Mouse (Mus musculus) CH12.LX (cell line): ENCODE measurements at regions not wholly inside any gene's neighbourhood (a gene's known extent, or its start where the extent isn't known, plus 50 kb on each side); places are given as distances from the start of the nearest gene placed in this dataset.
A peak's percentile ranks its signal among the peaks of the same experiment; 100 is the strongest.

Experiments used
- DNase-seq: peaks from one replicate; pipeline ENCODE4 v3.0.0-alpha.2; 2013; ENCODE audit errors: extremely low read depth
- H3K27ac ChIP-seq: 2 replicates; pipeline ENCODE4 v1.5.1; 2012; ENCODE audit warnings: low read depth, mild to moderate bottlenecking, control low read depth, moderate library complexity; ENCODE audit not compliant: insufficient read depth
- H3K27me3 ChIP-seq: replicated peaks from 2 replicates; pipeline ENCODE3; 2012; ENCODE audit warnings: inconsistent platforms
- H3K36me3 ChIP-seq, 2 experiments: replicated peaks in 1 of 2; 2 replicates each; pipeline versions ENCODE3 to v1.6.1; 2012; ENCODE audit warnings: inconsistent platforms in 1 of 2, low read length in 1 of 2, mild to moderate bottlenecking in 1 of 2, mixed read lengths in 1 of 2, moderate library complexity in 1 of 2; ENCODE audit not compliant: control insufficient read depth in 1 of 2, insufficient read depth in 1 of 2
- H3K4me1 ChIP-seq, 2 experiments: 2 replicates each; pipeline ENCODE4 v1.6.1; 2012; ENCODE audit warnings: inconsistent platforms in 1 of 2, moderate library complexity in 1 of 2; ENCODE audit not compliant: insufficient read depth in 2 of 2, control insufficient read depth in 1 of 2
- H3K4me2 ChIP-seq: 2 replicates; pipeline ENCODE4 v1.6.1; 2012; ENCODE audit warnings: low read depth, mild to moderate bottlenecking, control low read depth; ENCODE audit not compliant: poor library complexity, insufficient read depth, severe bottlenecking
- H3K4me3 ChIP-seq, 3 experiments: fragments of 150-350 bp in 1 of 3; sonication (generic) in 1 of 3; replicated peaks in 1 of 3; 2 replicates each; pipeline versions ENCODE3 to v1.5.1; 2011 to 2012; ENCODE audit warnings: low read depth in 2 of 3, low read length in 2 of 3, mild to moderate bottlenecking in 2 of 3, moderate library complexity in 2 of 3, control low read depth in 1 of 3, improper control_type of control experiment in 1 of 3, inconsistent platforms in 1 of 3, mixed read lengths in 1 of 3; ENCODE audit not compliant: poor library complexity in 1 of 3
- H3K79me2 ChIP-seq: replicated peaks from 2 replicates; pipeline ENCODE4 v1.6.1; 2012; ENCODE audit warnings: mild to moderate bottlenecking, moderate library complexity; ENCODE audit not compliant: control insufficient read depth, poor library complexity, insufficient read depth, severe bottlenecking; ENCODE audit errors: extremely low read depth
- H3K9ac ChIP-seq: 2 replicates; pipeline ENCODE4 v1.6.1; 2012; ENCODE audit warnings: low read depth, mild to moderate bottlenecking, control low read depth, moderate library complexity; ENCODE audit not compliant: insufficient read depth
- H3K9me3 ChIP-seq: replicated peaks from 2 replicates; pipeline ENCODE3; 2012; ENCODE audit warnings: low read length, inconsistent platforms, mixed read lengths
- E2F4 ChIP-seq: IDR thresholded peaks from 2 replicates; pipeline ENCODE4 v1.6.1; 2011; ENCODE audit warnings: low read depth, low read length, improper control_type of control experiment; ENCODE audit not compliant: insufficient replicate concordance
- ELF1 ChIP-seq: IDR thresholded peaks from 2 replicates; pipeline ENCODE4 v1.6.1; 2014; ENCODE audit warnings: low read depth, mild to moderate bottlenecking, inconsistent platforms, low read length, improper control_type of control experiment
- ETS1 ChIP-seq: conservative IDR thresholded peaks from 2 replicates; pipeline ENCODE4 v1.6.1; 2012; ENCODE audit warnings: low read depth, mild to moderate bottlenecking, inconsistent platforms, low read length, improper control_type of control experiment, moderate library complexity
- GABPA ChIP-seq: IDR thresholded peaks from 2 replicates; pipeline ENCODE4 v1.6.1; 2012; ENCODE audit warnings: low read depth, low read length, improper control_type of control experiment, inconsistent platforms; ENCODE audit not compliant: insufficient replicate concordance
- IRF4 ChIP-seq: IDR thresholded peaks from 2 replicates; pipeline ENCODE4 v1.6.1; 2014; ENCODE audit warnings: low read depth, mild to moderate bottlenecking, inconsistent platforms, low read length, improper control_type of control experiment
- JUN ChIP-seq: IDR thresholded peaks from 2 replicates; pipeline ENCODE4 v1.6.1; 2011; ENCODE audit warnings: low read depth, mild to moderate bottlenecking, low read length, improper control_type of control experiment, moderate library complexity; ENCODE audit not compliant: insufficient read depth
- JUND ChIP-seq: conservative IDR thresholded peaks from 2 replicates; pipeline ENCODE4 v1.6.1; 2011; ENCODE audit warnings: low read depth, low read length, improper control_type of control experiment
- KAT2A ChIP-seq: IDR thresholded peaks from 2 replicates; pipeline ENCODE4 v1.6.1; 2012; ENCODE audit warnings: low read length, improper control_type of control experiment, inconsistent platforms; ENCODE audit not compliant: insufficient replicate concordance
- MAFK ChIP-seq: IDR thresholded peaks from 2 replicates; pipeline ENCODE4 v1.6.1; 2011; ENCODE audit warnings: low read length, improper control_type of control experiment; ENCODE audit not compliant: insufficient replicate concordance
- MAX ChIP-seq: IDR thresholded peaks from 2 replicates; pipeline ENCODE4 v1.6.1; 2011; ENCODE audit warnings: low read length, improper control_type of control experiment
- MAZ ChIP-seq: IDR thresholded peaks from 2 replicates; pipeline ENCODE4 v1.6.1; 2012; ENCODE audit warnings: low read depth, mild to moderate bottlenecking, inconsistent platforms, low read length, improper control_type of control experiment, moderate library complexity
- MEF2A ChIP-seq: IDR thresholded peaks from 2 replicates; pipeline ENCODE4 v1.6.1; 2014; ENCODE audit warnings: low read depth, mild to moderate bottlenecking, inconsistent platforms, low read length, improper control_type of control experiment, borderline replicate concordance
- MXI1 ChIP-seq: IDR thresholded peaks from 2 replicates; pipeline ENCODE4 v1.6.1; 2011; ENCODE audit warnings: mild to moderate bottlenecking, low read depth, low read length, improper control_type of control experiment
- MYC ChIP-seq: IDR thresholded peaks from 2 replicates; pipeline ENCODE4 v1.6.1; 2011; ENCODE audit warnings: low read depth, mild to moderate bottlenecking, improper control_type of control experiment, low read length
- NELFE ChIP-seq: IDR thresholded peaks from 2 replicates; pipeline ENCODE4 v1.6.1; 2011; ENCODE audit warnings: low read depth, low read length, improper control_type of control experiment
- NRF1 ChIP-seq: IDR thresholded peaks from 2 replicates; pipeline ENCODE4 v1.6.1; 2014; ENCODE audit warnings: low read depth, mild to moderate bottlenecking, inconsistent platforms, low read length, improper control_type of control experiment, moderate library complexity
- PAX5 ChIP-seq: IDR thresholded peaks from 2 replicates; pipeline ENCODE4 v1.6.1; 2012; ENCODE audit warnings: low read length, inconsistent platforms, mixed read lengths
- POLR2A ChIP-seq: IDR thresholded peaks from 2 replicates; pipeline ENCODE4 v1.6.1; 2011; ENCODE audit warnings: low read depth, mild to moderate bottlenecking, improper control_type of control experiment, low read length
- RAD21 ChIP-seq: IDR thresholded peaks from 2 replicates; pipeline ENCODE4 v1.6.1; 2011; ENCODE audit warnings: low read depth, mild to moderate bottlenecking, low read length, improper control_type of control experiment, moderate library complexity
- SIN3A ChIP-seq: IDR thresholded peaks from 2 replicates; pipeline ENCODE4 v1.6.1; 2012; ENCODE audit warnings: low read length, improper control_type of control experiment, inconsistent platforms
- SMC3 ChIP-seq: IDR thresholded peaks from 2 replicates; pipeline ENCODE4 v1.6.1; 2011; ENCODE audit warnings: low read depth, low read length, improper control_type of control experiment
- TBP ChIP-seq: conservative IDR thresholded peaks from 2 replicates; pipeline ENCODE4 v1.6.1; 2011; ENCODE audit warnings: low read depth, low read length, improper control_type of control experiment
- TCF12 ChIP-seq: IDR thresholded peaks from 2 replicates; pipeline ENCODE4 v1.6.1; 2014; ENCODE audit warnings: low read depth, mild to moderate bottlenecking, inconsistent platforms, low read length, improper control_type of control experiment
- UBTF ChIP-seq: IDR thresholded peaks from 2 replicates; pipeline ENCODE4 v1.6.1; 2012; ENCODE audit warnings: low read depth, mild to moderate bottlenecking, inconsistent platforms, low read length, improper control_type of control experiment, moderate library complexity
- USF1 ChIP-seq: IDR thresholded peaks from 2 replicates; pipeline ENCODE4 v1.6.1; 2014; ENCODE audit warnings: low read depth, mild to moderate bottlenecking, inconsistent platforms, low read length, improper control_type of control experiment
- USF2 ChIP-seq: conservative IDR thresholded peaks from 2 replicates; pipeline ENCODE4 v1.6.1; 2011; ENCODE audit warnings: low read depth, low read length, improper control_type of control experiment
- ZKSCAN1 ChIP-seq: IDR thresholded peaks from 2 replicates; pipeline ENCODE4 v1.6.1; 2012; ENCODE audit warnings: low read depth, inconsistent platforms, low read length, improper control_type of control experiment, borderline replicate concordance
- ZNF384 ChIP-seq: IDR thresholded peaks from 2 replicates; pipeline ENCODE4 v1.6.1; 2012; ENCODE audit warnings: low read depth, low read length, improper control_type of control experiment, inconsistent platforms
- dilution Hi-C: fragments of 300-500 bp; cut with MboI; formaldehyde crosslinking; loops from 2 replicates; pipeline ENCODE4 v1.14.3; 2020; ENCODE audit warnings: low sequenced_read_pairs; ENCODE audit not compliant: extremely low pct_unique_long_range_greater_than_20kb, extremely low pct_ligation_motif_present
- in situ Hi-C: fragments of 300-500 bp; cut with MboI; formaldehyde crosslinking; loops from 3 replicates; pipeline ENCODE4 v1.14.3; 2019; ENCODE audit warnings: low sequenced_read_pairs, low pct_ligation_motif_present, low pct_unique_long_range_greater_than_20kb, mixed read lengths

DNA sequence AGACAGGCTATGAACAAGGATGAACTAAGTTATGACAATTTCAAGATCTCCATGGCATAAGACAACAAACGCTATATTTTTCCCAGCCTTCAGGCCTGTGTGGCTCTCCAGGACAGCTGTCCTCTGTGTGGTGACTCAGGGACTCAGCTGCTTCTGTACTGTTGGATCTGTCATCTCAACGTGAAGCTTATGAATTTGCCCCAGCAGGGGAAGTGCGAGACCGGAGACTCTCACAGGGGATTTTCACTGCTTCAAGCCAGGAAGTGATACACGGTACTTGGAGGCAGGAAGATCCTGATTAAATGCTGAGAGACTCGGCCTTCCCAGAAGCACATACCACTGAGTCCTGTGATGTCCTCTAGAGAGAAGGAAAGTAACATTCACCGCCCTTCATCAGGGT is 116.2 kb downstream of the Cd83 start:
- in situ Hi-C loops (no loop called here), dilution Hi-C loops (no loop called here)
- H3K27me3 ChIP-seq: no peaks in the 10 kb centered on the region
- peaks cover 23 to 45% of the 10 kb centered on the region in 2 experiments for H3K4me1 ChIP-seq
- no peaks in the 10 kb centered on the region for H3K79me2 ChIP-seq
- peaks cover 3% of the 10 kb centered on the region for H3K9me3 ChIP-seq
- DNase-seq: peak; percentile 59
- H3K36me3 ChIP-seq: no peaks in the 10 kb centered on the region
- TF ChIP-seq NELFE: no peak
- TF ChIP-seq TBP: 0 out of 2 replicates have a peak, but pooled peaks have one; percentile 31
- TF ChIP-seq ELF1: 0 out of 2 replicates have a peak, but pooled peaks have one; percentile 18
- peak; percentile 2 for TF ChIP-seq RAD21
- peak; percentile 32; the same call in 1 of the 2 replicates for TF ChIP-seq ETS1
- no peak overlapping the region for H3K4me3 ChIP-seq
- H3K9ac ChIP-seq: no peak overlapping the region
- H3K27ac ChIP-seq: no peak overlapping the region
- no peak overlapping the region for H3K4me2 ChIP-seq

DNA sequence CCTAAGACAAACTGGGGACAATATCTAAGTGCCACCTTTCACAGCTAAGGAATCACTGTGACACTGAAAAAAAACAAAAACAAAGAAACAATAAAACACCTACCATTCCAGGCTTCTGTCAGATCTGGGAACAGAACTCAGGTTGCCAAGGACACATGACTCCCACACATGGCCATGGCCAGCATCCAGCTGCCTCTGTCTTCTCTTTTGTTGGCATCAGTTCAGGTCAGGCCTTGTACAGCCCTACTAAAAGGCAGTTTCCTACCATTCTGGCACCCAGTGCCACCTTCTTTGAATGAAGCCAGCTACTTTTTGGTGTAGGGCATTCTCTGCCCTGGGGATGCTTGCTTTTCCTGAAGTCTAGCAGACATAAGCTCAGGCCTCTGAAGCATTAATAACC is 118.8 kb downstream of the Cd83 start:
- dilution Hi-C loops: no loop called here
- in situ Hi-C loops: no loop called here

GRCm38 (mm10) chr13:43904291-43904690 is 119.7 kb downstream of the Cd83 start:
- Histone ChIP-seq H3K27me3 (no peaks in the 10 kb centered on the region), H3K79me2 (no peaks in the 10 kb centered on the region), H3K9me3 (peaks cover 3% of the 10 kb centered on the region), H3K4me3 (no peak overlapping the region), H3K4me1 (peaks cover 13 to 52% of the 10 kb centered on the region in 2 experiments), H3K36me3 (no peaks in the 10 kb centered on the region), H3K27ac (no peak overlapping the region), H3K4me2 (no peak overlapping the region), H3K9ac (no peak overlapping the region)
- in situ Hi-C loops: no loop called here
- dilution Hi-C loops: no loop called here
- DNase-seq: no peak
- TF ChIP-seq USF2 (no peak), UBTF (no peak), MEF2A (no peak), NRF1 (no peak), GABPA (no peak), SMC3 (no peak), NELFE (no peak), E2F4 (no peak), ELF1 (no peak), IRF4 (no peak), ZNF384 (no peak), ETS1 (no peak), ZKSCAN1 (no peak), SIN3A (no peak), PAX5 (no peak), MAZ (no peak), POLR2A (no peak), KAT2A (no peak)

More for the DNA sequence above, 118.8 kb downstream of the Cd83 start:
- Histone ChIP-seq H3K4me3 (no peak overlapping the region), H3K79me2 (no peaks in the 10 kb centered on the region), H3K27me3 (no peaks in the 10 kb centered on the region), H3K4me2 (no peak overlapping the region), H3K27ac (no peak overlapping the region), H3K9ac (no peak overlapping the region), H3K36me3 (no peaks in the 10 kb centered on the region), H3K4me1 (peaks cover 19 to 54% of the 10 kb centered on the region in 2 experiments), H3K9me3 (peaks cover 3% of the 10 kb centered on the region)
- TF ChIP-seq TCF12 (no peak), SIN3A (no peak), ETS1 (no peak), IRF4 (no peak), ELF1 (no peak), MAFK (no peak), NRF1 (no peak), ZNF384 (no peak), MYC (no peak), JUND (no peak), MXI1 (no peak), MAX (no peak), JUN (no peak), KAT2A (no peak), UBTF (no peak), USF1 (no peak), MAZ (no peak), PAX5 (no peak)
- no peak for DNase-seq
